Mouse (Mus musculus) intestine, embryonic 14.5 days (tissue): Measurements from ENCODE around the gene Unc13a. TPM values are rescaled to one million over a fixed set of nuclear protein-coding genes. Genes with fewer than 3 reads are reported as not detected.
"Not testable (repeated sequence)": the region's sequence is repeated elsewhere in the genome, so short reads cannot be mapped to it uniquely, and the experiment has no call there.

Experiments
- ATAC-seq: fragments of 200-750 bp; cut with Nextera tagmentation; replicated peaks from 2 replicates; pipeline ENCODE4 v1.8.0; 2017; ENCODE audit warnings: low read depth, moderate number of reproducible peaks, moderate TSS enrichment, moderate library complexity; ENCODE audit not compliant: low FRiP score, low TSS enrichment
- DNase-seq: peaks from one replicate; pipeline ENCODE4 v3.0.0-alpha.2; 2018; ENCODE audit warnings: low spot score
- H3K27ac ChIP-seq: fragments of 300-500 bp; sonication (generic); 2 replicates; pipeline ENCODE4 v1.5.1; 2014; ENCODE audit warnings: low read depth, mild to moderate bottlenecking, control low read depth
- H3K27me3 ChIP-seq: fragments of 300-500 bp; sonication (generic); replicated peaks from 2 replicates; pipeline ENCODE4 v1.6.1; 2014; ENCODE audit warnings: low read length, control low read depth; ENCODE audit not compliant: control insufficient read depth, insufficient read depth
- H3K36me3 ChIP-seq: fragments of 300-500 bp; sonication (generic); 2 replicates; pipeline ENCODE4 v1.6.1; 2014; ENCODE audit warnings: low read length, control low read depth; ENCODE audit not compliant: control insufficient read depth, insufficient read depth
- H3K4me1 ChIP-seq: fragments of 300-500 bp; sonication (generic); replicated peaks from 2 replicates; pipeline ENCODE4 v1.6.1; 2014; ENCODE audit warnings: low read length, control low read depth, mixed read lengths; ENCODE audit not compliant: control insufficient read depth, insufficient read depth
- H3K4me2 ChIP-seq: fragments of 300-500 bp; sonication (generic); 2 replicates; pipeline ENCODE4 v1.6.1; 2014; ENCODE audit warnings: low read length
- H3K4me3 ChIP-seq: fragments of 300-500 bp; sonication (generic); 2 replicates; pipeline ENCODE4 v1.5.1; 2014; ENCODE audit warnings: low read depth, low read length, control low read depth, mixed read lengths
- H3K9ac ChIP-seq: fragments of 300-500 bp; sonication (generic); 2 replicates; pipeline ENCODE4 v1.6.1; 2014; ENCODE audit warnings: mild to moderate bottlenecking, low read length
- H3K9me3 ChIP-seq: fragments of 300-500 bp; sonication (generic); 2 replicates; pipeline ENCODE4 v1.6.1; 2016; ENCODE audit warnings: low read length, control low read depth; ENCODE audit not compliant: control insufficient read depth
- WGBS: fragments of 180-500 bp; shearing (Covaris S2); extraction: QIAGEN DNeasy Blood & Tissue Kit; methylation state at CpG from one replicate; pipeline ENCODE4 v1.1.7; 2014; 5-methylcytosine and 5-hydroxymethylcytosine counted together
- polyA plus RNA-seq: library from polyadenylated mRNA; unstranded; fragments of >200 nt; fragmentation: Nextera tagmentation; extraction: Ambion mirVana; gene quantifications from 2 replicates; pipeline ENCODE4 v1.2.1, GENCODE M21; 2014

Unc13a gene
- polyA plus RNA-seq, 1 experiment from 2014 or later: 2.4 TPM

DNA sequence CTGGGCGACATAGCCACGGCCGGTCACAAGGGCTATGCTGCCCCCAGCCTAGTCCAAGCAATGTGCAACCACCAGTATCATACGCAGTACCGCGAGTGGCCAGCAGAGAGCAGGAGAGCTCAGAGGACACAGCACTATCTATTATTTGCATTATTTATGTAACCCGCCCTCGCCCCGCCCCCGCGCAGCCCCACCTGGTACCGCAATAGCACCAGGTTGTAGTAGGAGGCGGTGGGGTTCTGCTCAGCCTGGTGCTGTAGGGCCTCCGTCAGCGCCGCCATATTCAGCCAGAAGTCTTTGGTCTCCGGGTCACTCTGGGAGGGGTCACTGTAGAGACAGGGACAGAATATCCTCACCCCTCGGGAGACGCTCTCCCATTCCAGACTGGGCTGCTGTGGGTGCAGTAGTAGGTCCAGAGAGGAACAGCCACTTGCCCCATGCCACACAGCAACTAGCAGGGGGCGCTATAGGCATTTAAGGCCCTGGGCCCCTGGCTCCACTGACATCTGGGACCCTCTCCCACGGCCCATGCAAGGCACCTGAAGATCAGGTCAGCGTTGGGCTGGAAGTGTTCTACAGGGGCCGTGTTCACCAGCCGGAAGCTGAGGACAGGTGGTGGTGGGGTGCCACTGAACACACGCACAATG lies 38.4 kb upstream of the Unc13a start:
- Histone ChIP-seq H3K36me3 (no peaks in the 10 kb centered on the region), H3K4me3 (0 out of 2 replicates have a peak overlapping the region, but pooled peaks have one; percentile 18), H3K4me1 (no peaks in the 10 kb centered on the region), H3K9me3 (no peaks in the 10 kb centered on the region), H3K27me3 (peaks cover 9% of the 10 kb centered on the region; the same call in 1 of the 2 replicates), H3K4me2 (peak overlapping the region; percentile 42), H3K9ac (no peak overlapping the region), H3K27ac (no peak overlapping the region)
- DNase-seq (peak; percentile 97), ATAC-seq (peak; percentile 72)
- WGBS: 23% methylated on average over 25 of the region's 25 CpGs

DNA sequence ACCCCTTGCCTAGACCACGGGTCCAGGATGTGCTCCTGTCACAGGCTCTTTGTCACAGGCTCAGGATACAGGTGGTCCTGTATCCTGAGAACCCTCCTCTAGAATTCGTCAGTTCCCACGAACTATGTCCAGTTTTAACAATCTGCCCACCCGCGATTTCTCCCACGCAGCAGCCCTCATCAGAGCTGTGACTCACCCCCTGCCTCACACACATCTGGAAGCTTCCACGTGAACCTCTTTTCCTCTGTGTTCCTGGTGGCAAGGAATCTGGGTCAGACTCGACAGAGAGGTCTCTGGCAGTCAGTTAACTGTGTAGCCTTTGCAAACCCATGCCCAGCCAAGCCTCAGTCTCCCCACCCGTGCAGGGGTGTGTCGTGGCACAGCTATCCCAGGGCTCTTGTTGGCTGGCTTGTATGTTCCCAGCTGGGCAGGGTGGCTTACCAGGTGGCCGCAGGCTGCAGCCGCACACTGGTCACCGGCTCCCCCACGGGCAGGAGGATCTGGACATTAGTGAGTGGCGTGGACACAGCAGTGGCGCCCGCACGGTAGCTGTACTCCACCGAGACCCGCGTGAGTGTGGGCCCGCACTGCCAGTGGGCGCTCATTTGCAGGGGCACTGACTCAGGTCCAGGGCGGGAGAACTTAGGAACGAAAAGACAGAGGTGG lies 37.7 kb upstream of the Unc13a start:
- 41% methylated on average over 25 of the region's 25 CpGs for WGBS
- Histone ChIP-seq H3K4me1 (no peaks in the 10 kb centered on the region), H3K4me3 (0 out of 2 replicates have a peak overlapping the region, but pooled peaks have one; percentile 18), H3K9ac (no peak overlapping the region), H3K9me3 (no peaks in the 10 kb centered on the region), H3K27ac (no peak overlapping the region), H3K36me3 (no peaks in the 10 kb centered on the region), H3K27me3 (peaks cover 13% of the 10 kb centered on the region; the same call in 1 of the 2 replicates), H3K4me2 (peak overlapping the region; percentile 42)
- DNase-seq (no peak), ATAC-seq (0 out of 2 replicates have a peak, but pooled peaks have one; percentile 33)

DNA sequence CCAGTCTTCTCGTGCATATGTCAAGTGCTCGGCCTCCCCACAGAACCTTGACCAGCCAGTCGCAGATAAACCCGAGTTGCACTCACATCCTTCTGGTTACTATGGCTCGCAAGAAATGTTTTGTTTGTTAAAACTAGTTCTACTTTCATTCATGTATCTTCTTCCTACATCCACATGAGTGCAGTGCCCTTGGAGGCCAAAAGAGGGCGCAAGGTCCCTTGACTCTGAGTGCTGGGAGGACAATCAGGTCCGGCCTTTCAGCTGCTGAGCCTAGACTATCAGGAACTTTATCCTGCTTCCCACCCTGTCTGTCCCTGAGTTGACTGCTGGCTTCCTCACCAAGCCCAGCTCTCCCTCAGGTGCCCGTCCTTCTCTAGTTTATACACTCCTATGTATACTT lies 36.3 kb upstream of the Unc13a start:
- no peaks in the 10 kb centered on the region for H3K36me3 ChIP-seq
- H3K27me3 ChIP-seq: peaks cover 14% of the 10 kb centered on the region; the same call in 1 of the 2 replicates
- DNase-seq: no peak
- no peaks in the 10 kb centered on the region for H3K4me1 ChIP-seq
- no peak overlapping the region for H3K9ac ChIP-seq
- H3K9me3 ChIP-seq: no peaks in the 10 kb centered on the region
- ATAC-seq: no peak
- H3K27ac ChIP-seq: no peak overlapping the region
- 43% methylated on average over 8 of the region's 8 CpGs for WGBS
- H3K4me3 ChIP-seq: no peak overlapping the region
- H3K4me2 ChIP-seq: no peak overlapping the region

DNA sequence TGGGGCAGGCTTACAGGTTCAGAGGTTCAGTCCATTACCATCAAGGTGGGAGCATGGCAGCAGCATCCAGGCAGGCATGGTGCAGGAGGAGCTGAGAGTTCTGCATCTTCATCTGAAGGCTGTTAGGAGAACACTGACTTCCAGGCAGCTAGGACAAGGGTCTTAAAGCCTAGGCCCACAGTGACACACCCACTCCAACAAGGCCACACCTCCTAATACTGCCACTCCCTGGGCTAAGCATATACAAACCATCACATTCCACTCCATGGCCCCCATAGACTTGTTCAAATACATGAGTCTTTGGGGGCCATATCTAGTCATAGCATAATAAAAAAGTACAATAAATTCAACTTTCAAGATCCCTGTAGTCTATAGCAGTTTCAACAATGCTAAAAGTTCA lies 31.8 kb upstream of the Unc13a start:
- not testable (repeated sequence) for H3K4me3 ChIP-seq, H3K36me3 ChIP-seq, DNase-seq, ATAC-seq, H3K9me3 ChIP-seq, H3K4me2 ChIP-seq, H3K9ac ChIP-seq, H3K27ac ChIP-seq, H3K4me1 ChIP-seq
- peaks cover 47% of the 10 kb centered on the region for H3K27me3 ChIP-seq

DNA sequence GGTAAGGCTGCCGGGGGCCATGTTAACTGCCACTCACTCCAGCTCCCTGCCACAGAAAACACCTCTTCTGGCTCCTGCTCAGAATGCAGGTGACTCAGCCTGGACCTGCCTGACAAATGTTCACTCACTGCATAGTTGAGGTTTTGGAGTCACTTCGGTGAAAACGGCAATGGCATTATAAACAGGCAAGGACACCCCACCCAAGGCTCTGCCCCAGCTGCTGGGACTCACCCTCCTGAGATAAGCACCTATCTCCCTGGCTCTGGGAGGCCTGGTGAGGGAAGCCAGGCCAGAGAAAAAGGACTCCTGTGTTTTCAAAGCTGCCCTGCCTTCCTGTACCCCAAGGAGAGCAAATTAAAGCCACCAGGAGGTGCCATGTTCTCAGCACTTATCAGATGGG lies 31.4 kb upstream of the Unc13a start:
- DNase-seq (no peak), ATAC-seq (no peak)
- WGBS: 61% methylated on average over 3 of the region's 3 CpGs
- no peaks in the 10 kb centered on the region for H3K9me3 ChIP-seq
- no peaks in the 10 kb centered on the region for H3K36me3 ChIP-seq
- H3K4me3 ChIP-seq: no peak overlapping the region
- H3K27me3 ChIP-seq: peaks cover 47% of the 10 kb centered on the region
- H3K27ac ChIP-seq: no peak overlapping the region
- no peaks in the 10 kb centered on the region for H3K4me1 ChIP-seq
- H3K9ac ChIP-seq: no peak overlapping the region
- no peak overlapping the region for H3K4me2 ChIP-seq

DNA sequence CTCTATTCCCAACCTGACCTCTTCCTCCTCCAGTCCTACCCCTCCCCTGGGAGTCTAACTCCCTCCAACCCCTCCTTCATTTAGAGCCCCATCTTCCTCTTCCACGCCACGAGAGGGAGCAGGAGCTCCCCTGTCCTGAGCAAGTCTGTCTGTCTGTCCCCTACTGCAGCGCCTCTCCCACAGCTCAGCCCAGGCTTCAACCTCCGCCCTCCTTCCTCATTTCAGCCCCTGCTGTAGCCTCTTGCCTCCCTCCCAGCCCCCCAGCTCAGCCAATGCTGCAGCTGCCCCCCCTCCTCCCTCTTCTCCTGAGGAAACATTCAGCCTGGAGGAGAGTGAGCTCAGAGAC lies 30.5 kb upstream of the Unc13a start:
- no peak overlapping the region for H3K4me2 ChIP-seq
- no peak overlapping the region for H3K27ac ChIP-seq
- no peak overlapping the region for H3K9ac ChIP-seq
- H3K27me3 ChIP-seq: peaks cover 48% of the 10 kb centered on the region
- no peaks in the 10 kb centered on the region for H3K4me1 ChIP-seq
- ATAC-seq (0 out of 2 replicates have a peak, but pooled peaks have one; percentile 24), DNase-seq (no peak)
- H3K4me3 ChIP-seq: no peak overlapping the region
- WGBS: 27% methylated on average over 4 of the region's 4 CpGs
- no peaks in the 10 kb centered on the region for H3K36me3 ChIP-seq
- H3K9me3 ChIP-seq: no peaks in the 10 kb centered on the region

DNA sequence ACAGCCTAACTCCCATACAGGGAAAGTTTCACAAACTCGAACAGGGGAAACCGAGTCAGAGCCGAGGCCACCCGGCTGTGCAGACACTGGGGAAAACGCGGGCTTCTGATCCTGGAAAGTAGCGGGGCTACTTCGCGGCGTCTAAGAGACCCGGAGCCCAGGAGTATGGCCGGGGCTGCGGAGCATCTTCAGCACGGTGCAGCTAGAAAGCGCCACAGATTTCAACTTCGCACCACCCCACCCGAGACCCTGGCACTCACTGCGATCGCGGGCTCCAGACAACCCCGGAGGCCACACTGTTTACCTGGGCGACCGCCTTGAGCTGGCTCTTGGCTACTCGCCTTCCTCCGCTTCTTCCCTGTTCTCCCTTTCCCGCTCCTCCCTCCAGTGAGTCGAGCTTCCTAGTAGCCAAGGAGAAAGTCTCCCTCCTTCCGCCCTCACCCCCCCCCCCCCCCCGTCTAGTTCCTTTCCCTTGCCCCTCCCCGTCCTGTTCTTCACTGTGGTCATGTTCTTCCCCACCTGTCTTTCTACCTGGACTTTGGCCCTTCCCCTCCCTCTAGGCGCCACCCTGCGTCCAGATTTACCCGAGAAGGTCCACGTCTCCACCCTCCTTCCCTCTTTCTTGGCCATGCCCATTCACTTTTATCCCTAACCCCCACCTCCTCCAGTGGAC lies 30.0 kb upstream of the Unc13a start, which contains the start of gene B3gnt3:
TSS of gene B3gnt3 (minus strand) at position 376 of the 673 bp plus-strand sequence.
- DNase-seq (no peak), ATAC-seq (peak; percentile 62)
- WGBS: 16% methylated on average over 33 of the region's 34 CpGs
- H3K4me1 ChIP-seq: no peaks in the 10 kb centered on the region
- H3K9me3 ChIP-seq: no peaks in the 10 kb centered on the region
- H3K4me2 ChIP-seq: peak within 1 kb of the TSS; percentile 45
- no peaks in the 10 kb centered on the region for H3K36me3 ChIP-seq
- no peak within 1 kb of the TSS for H3K27ac ChIP-seq
- peaks cover 51% of the 10 kb centered on the region for H3K27me3 ChIP-seq
- peak within 1 kb of the TSS; percentile 31 for H3K4me3 ChIP-seq
- H3K9ac ChIP-seq: no peak within 1 kb of the TSS

DNA sequence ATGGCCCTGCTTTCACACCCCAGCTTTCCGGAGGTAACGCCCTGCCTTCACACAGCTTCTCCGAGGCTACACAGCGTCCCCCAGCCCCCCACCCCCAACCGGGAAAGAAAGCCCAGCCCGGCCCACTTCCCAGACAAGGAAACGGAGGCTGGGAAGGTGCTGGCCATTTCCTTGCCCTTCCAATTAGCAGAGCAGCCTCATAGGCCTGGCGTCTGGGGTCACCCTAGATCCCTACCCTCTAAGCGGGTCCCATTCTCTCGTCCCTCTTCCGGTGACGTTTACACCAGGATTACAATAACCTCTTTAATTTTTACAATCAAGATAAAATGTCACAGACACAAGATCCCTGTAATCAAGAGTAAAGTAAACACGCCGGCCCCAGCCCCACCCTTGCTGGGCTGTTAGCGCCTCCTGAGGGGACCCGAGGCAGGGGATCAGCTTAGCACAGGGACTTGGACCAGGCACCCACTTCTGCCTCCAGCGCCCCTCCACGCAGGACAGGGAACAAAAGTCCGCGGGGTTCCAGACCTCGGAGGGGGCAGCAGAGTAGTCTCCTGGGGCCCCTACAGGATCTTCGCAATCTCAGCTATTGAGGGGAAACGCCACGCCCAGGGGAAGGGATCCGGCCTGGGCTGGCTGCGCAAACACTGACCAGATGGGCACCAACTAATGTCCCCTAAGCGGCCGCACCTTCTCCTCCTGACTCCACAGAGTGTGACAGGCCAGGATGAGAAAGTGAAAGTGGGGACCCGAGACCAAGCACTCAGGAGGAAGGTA lies 29.1 kb upstream of the Unc13a start:
- 5% methylated on average over 29 of the region's 29 CpGs for WGBS
- no peak overlapping the region for H3K27ac ChIP-seq

More for the DNA sequence above, 29.1 kb upstream of the Unc13a start:
- Histone ChIP-seq H3K36me3 (no peaks in the 10 kb centered on the region), H3K9ac (no peak overlapping the region), H3K4me2 (peak overlapping the region; percentile 45), H3K4me1 (no peaks in the 10 kb centered on the region), H3K27me3 (peaks cover 52% of the 10 kb centered on the region), H3K4me3 (peak overlapping the region; percentile 31; the same call in 1 of the 2 replicates), H3K9me3 (no peaks in the 10 kb centered on the region)
- no peak for DNase-seq
- ATAC-seq: peak; percentile 37; the same call in 1 of the 2 replicates
